Mouse (Mus musculus) left cerebral cortex, postnatal 10 days (tissue): ENCODE measurements around the gene Gm29776. TPM values are rescaled to one million over a fixed set of nuclear protein-coding genes. Genes with fewer than 3 reads are reported as not detected.

ENCODE experiments used
- DNase-seq, 2 experiments: peaks; one replicate each; pipeline ENCODE4 v3.0.0; 2021 to 2022; ENCODE audit warnings: low spot score in 2 of 2, mixed read lengths in 1 of 2; ENCODE audit errors: extremely low spot score in 1 of 2
- intact Hi-C: fragments of 180-260 bp; cut with DNase I; formaldehyde crosslinking; loops from one replicate; pipeline ENCODE4 v1.15.1; 2025
- microRNA-seq: library from miRNA; unstranded; fragments of <30 nt; microRNA quantifications from one replicate; pipeline ENCODE4 v1.2.0, GENCODE M21; 2022
- total RNA-seq, 2 experiments: library from RNA; stranded (reverse); gene quantifications; 2 replicates each; pipeline ENCODE4 v1.2.3; 2021

The Gm29776 gene
- total RNA-seq, 2 experiments from 2014 or later: 0.15 to 0.22 TPM

GRCm38 (mm10) chr14:54674317-54674716 lies 24.3 kb downstream of the Gm29776 start:
- DNase-seq: no peak
- intact Hi-C loops: no loop called here

- intact Hi-C loops: no loop called here
- DNase-seq: peak in 1 of 2 experiments; percentile 49
Measured at GRCm38 (mm10) chr14:54669381-54669780, 29.3 kb downstream of the Gm29776 start.

GRCm38 (mm10) chr14:54664477-54665222 lies 34.0 kb downstream of the Gm29776 start:
- intact Hi-C loops: no loop called here
- no peak for DNase-seq

GRCm38 (mm10) chr14:54660009-54660408 lies 38.6 kb downstream of the Gm29776 start:
- no peak for DNase-seq
- intact Hi-C loops: no loop called here

- peak; percentile 81 to 90 for DNase-seq
- intact Hi-C loops: no loop called here
Measured at GRCm38 (mm10) chr14:54653496-54653895, 45.1 kb downstream of the Gm29776 start.

GRCm38 (mm10) chr14:54652787-54653186 lies 45.8 kb downstream of the Gm29776 start:
- DNase-seq: no peak
- intact Hi-C loops: no loop called here

- intact Hi-C loops: no loop called here
- DNase-seq: peak in 1 of 2 experiments; percentile 26
Measured at GRCm38 (mm10) chr14:54651556-54651955, 47.1 kb downstream of the Gm29776 start.

- intact Hi-C loops: no loop called here
- DNase-seq: peak; percentile 79 to 88
Measured at GRCm38 (mm10) chr14:54650621-54651454, 47.8 kb downstream of the Gm29776 start.

GRCm38 (mm10) chr14:54647900-54648299 lies 50.7 kb downstream of the Gm29776 start:
- no peak for DNase-seq
- intact Hi-C loops: no loop called here

- intact Hi-C loops: no loop called here
- no peak for DNase-seq
Measured at GRCm38 (mm10) chr14:54646898-54647636, 51.6 kb downstream of the Gm29776 start.

- intact Hi-C loops: no loop called here
- DNase-seq: peak in 1 of 2 experiments; percentile 35
Measured at GRCm38 (mm10) chr14:54646455-54646854, 52.2 kb downstream of the Gm29776 start.

- no peak for DNase-seq
- intact Hi-C loops: loop anchor here (5.0 kb wide), 2 partner anchors 117 to 582 kb away; no protein-coding TSS in a partner anchor
Measured at GRCm38 (mm10) chr14:54644294-54644693, 54.3 kb downstream of the Gm29776 start.

- DNase-seq: no peak
- intact Hi-C loops: loop anchor here (5.0 kb wide), 2 partner anchors 116 to 581 kb away; no protein-coding TSS in a partner anchor
Measured at GRCm38 (mm10) chr14:54643011-54643410, 55.6 kb downstream of the Gm29776 start.

Small RNAs within 50 kb of the gene (microRNA-seq; reads per million reads assigned to microRNA genes)
- gene Mir6948: 1.7 reads per million

Other genes starting within 250 kb of the Gm29776 start
- 10 to 100 TPM; 27.5 to 34.5 TPM for gene Lrp10, start 234.7 kb downstream of the Gm29776 start, total RNA-seq
- gene Rem2, start 222.7 kb downstream of the Gm29776 start, total RNA-seq: 10 to 100 TPM; 14.5 to 16.7 TPM
- gene Prmt5, start 181.3 kb downstream of the Gm29776 start, total RNA-seq: 10 to 100 TPM; 88.4 to 93.1 TPM
- gene Haus4, start 144.2 kb downstream of the Gm29776 start, total RNA-seq: 1 to 10 TPM; 3.3 to 4.5 TPM
- gene Ajuba, start 121.3 kb downstream of the Gm29776 start, total RNA-seq: 1 to 10 TPM; 3.2 to 3.7 TPM
- 1 to 10 TPM; 3.6 to 5.8 TPM for gene 4931414P19Rik, start 92.8 kb downstream of the Gm29776 start, total RNA-seq
- gene Psmb5, start 80.8 kb downstream of the Gm29776 start, total RNA-seq: 100 to 1,000 TPM; 196 to 203 TPM
- not detected for gene Psmb11, start 77.4 kb downstream of the Gm29776 start, total RNA-seq
- gene Gm17606, start 57.9 kb downstream of the Gm29776 start, total RNA-seq: not detected
- 10 to 100 TPM; 11.8 to 15.4 TPM for gene Cdh24, start 57.5 kb downstream of the Gm29776 start, total RNA-seq
- 10 to 100 TPM; 23.6 to 25.1 TPM for gene 1700123O20Rik, start 12.6 kb downstream of the Gm29776 start, total RNA-seq
- 100 to 1,000 TPM; 195 to 199 TPM for gene Acin1, start 11.9 kb downstream of the Gm29776 start, total RNA-seq
- not detected for gene Cebpe, start 13.3 kb upstream of the Gm29776 start, total RNA-seq
- gene Slc7a8, start 83.1 kb upstream of the Gm29776 start, total RNA-seq: 10 to 100 TPM; 62.2 to 67.9 TPM
- not detected for gene Rnf212b, start 115.3 kb upstream of the Gm29776 start, total RNA-seq
- gene Homez, start 172.1 kb upstream of the Gm29776 start, total RNA-seq: 10 to 100 TPM; 16.7 to 18.5 TPM
- 10 to 100 TPM; 26.9 to 28.4 TPM for gene Ppp1r3e, start 178.7 kb upstream of the Gm29776 start, total RNA-seq
- 10 to 100 TPM; 83.0 to 84.4 TPM for gene Bcl2l2, start 184.5 kb upstream of the Gm29776 start, total RNA-seq
- 1 to 10 TPM in 1 of 2 experiments, not detected in 1; 1.9 TPM for gene Gm20521, start 184.6 kb upstream of the Gm29776 start, total RNA-seq
- 100 to 1,000 TPM; 272 to 278 TPM for gene Pabpn1, start 193.7 kb upstream of the Gm29776 start, total RNA-seq
- gene Slc22a17, start 214.3 kb upstream of the Gm29776 start, total RNA-seq: 100 to 1,000 TPM; 562 to 600 TPM
- gene Efs, start 227.3 kb upstream of the Gm29776 start, total RNA-seq: 1 to 10 TPM; 7.9 to 8.8 TPM
- gene Il25, start 233.9 kb upstream of the Gm29776 start, total RNA-seq: not detected
- 10 to 100 TPM; 23.5 to 25.2 TPM for gene Cmtm5, start 237.4 kb upstream of the Gm29776 start, total RNA-seq